Mouse (Mus musculus): ENCODE results near the gene Mapk7.

Gene Mapk7

GRCm38 (mm10) chr11:61465422-61465821, 28.8 kb downstream of the Mapk7 start:
- DNase-seq (ENCODE audit: low spot score in 2 of 2): no peak

- DNase-seq (ENCODE audit: low spot score in 2 of 2): no peak
These were observed 30.1 kb downstream of the Mapk7 start for GRCm38 (mm10) chr11:61464071-61464470.

DNA sequence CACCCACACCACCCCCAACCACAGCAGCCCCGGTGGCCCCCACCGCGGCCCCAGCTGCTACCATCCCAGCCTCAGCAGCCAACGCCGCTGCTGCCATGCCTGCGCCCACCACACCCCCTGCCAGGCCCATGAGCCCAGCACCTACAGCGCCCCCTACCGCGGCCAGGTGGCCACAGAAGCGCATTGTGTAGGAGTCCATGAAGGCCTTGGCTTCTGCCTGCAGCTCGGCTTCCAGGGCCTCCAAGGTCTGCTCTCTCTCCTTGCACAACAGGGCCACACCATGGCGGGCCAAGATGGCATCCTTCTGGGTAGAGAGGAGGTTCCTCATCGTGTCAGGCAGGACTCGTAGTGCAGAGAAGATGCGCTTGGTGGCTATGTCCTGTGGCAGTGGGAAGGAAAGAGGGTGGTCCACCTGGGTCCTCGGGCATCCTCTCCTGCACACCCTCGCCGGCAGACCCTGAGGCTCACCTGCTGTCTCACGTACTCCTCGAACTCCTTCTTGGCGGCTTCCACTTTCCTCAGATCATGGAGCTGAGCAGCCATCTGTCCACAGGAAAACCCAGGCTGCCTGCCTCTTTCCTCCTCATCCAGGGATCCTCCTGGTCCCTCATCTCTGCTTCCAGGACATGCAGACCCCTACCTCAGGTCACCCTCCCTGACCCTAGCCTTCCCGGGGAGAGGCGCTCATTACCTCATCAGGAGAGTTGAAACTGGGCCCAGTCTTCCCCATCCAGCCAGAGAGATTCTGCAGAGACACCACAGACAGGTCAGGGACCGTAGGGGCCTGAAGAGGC, 44.5 kb downstream of the Mapk7 start:
- DNase-seq (ENCODE audit: low spot score in 2 of 2): no peak

GRCm38 (mm10) chr11:61448599-61449225, 45.5 kb downstream of the Mapk7 start:
- no peak for DNase-seq (ENCODE audit: low spot score in 2 of 2)

DNA sequence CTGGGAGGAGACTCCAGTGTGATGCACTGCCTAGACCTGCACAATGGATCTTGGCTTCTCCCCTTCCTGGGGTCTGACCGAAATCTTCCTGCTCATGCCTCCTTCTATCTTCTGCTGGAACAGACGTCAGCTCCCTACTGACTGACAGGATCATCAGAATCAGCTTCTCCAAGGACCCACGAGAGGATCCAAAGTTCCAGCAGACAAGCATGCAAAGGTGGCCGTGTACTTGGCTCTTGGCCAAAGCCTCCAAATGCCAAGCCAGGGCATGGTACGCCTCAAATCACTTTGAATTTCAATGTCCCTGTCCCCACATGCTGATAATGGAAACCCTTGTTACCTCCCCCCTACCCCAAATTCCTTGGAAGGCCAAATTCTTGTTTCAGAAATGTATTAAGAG, 46.2 kb downstream of the Mapk7 start:
- no peak for DNase-seq (ENCODE audit: low spot score in 2 of 2)

DNA sequence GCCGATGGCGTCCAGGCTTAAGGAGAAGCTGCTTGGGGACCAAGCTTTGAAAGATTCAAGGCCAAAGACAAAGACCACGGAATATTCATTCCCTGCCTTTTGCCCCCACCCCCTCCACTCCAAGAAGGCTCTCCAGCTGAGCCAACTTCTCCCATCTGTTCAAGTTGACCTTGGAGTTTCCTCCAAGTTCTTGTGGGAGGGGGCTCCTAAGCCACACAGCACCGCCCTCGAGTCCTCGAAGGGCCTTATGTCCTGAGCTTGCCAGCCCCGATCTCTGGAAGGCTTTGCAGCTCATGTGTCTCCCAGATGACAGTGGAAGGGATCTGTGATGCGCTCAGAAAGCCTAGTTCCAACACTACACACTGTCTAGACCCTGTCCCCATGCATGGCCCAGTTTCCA, 46.9 kb downstream of the Mapk7 start:
- no peak for DNase-seq (ENCODE audit: low spot score in 2 of 2)

DNA sequence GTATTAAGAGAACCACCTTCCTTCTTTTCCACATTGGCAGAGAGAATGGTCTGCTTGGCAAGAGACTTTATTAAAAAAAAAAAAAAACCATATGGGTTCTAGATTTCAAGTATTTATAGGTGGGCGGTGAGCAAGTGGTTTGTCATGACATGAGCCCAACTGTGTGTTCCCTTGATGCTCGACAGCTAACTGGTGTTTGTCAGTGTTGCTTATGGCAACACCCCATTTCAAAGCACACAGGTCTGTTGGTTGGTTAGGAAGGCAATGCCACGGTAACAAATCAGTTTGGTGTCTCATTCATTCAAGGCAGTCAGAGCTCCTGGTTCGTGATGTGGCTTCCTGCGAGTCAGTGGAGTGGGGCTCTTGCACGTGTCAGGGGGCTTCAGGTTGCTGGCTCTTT, 50.4 kb downstream of the Mapk7 start:
- no peak for DNase-seq (ENCODE audit: low spot score in 2 of 2)

DNA sequence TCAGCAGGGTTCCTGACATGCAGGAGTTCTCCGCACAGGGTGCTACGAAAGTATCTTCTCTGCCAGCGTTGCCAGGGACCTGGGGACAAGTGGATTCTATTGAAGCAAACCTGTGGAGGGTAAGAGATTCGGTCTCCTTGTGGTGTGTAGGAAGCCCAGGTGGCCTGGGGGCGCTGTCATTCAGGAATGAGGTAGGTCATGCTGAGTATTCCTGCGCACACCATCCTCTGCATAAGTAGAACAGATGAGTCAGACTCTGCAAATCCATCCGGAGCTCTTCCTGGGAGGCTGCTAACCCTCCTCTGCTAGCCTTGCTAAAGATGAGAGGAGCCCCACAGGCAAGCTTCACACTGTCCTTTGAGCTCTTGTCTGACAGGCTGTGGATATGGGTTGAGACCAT, 52.5 kb downstream of the Mapk7 start:
- DNase-seq (ENCODE audit: low spot score in 2 of 2): no peak

GRCm38 (mm10) chr11:61440416-61440815, 53.8 kb downstream of the Mapk7 start:
- no peak for DNase-seq (ENCODE audit: low spot score in 2 of 2)

DNA sequence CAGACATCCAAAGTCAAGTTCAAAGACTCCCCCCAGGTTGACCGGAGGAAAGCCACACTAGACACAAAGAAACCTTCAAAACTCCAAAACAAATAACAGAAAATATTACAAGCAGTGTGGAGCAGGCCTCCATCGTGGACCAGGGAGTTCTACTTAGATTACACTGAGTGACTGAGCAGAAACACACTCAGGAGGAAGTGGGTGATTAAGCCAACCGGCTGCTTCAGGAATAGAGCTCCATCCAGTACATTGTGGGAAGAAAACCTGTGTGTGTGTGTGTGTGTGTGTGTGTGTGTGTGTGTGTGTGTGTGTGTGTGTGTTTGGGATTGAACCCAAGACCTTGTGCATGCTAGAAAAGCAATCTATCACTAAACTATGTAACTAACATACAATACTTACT, 55.0 kb downstream of the Mapk7 start:
- no peak for DNase-seq (ENCODE audit: low spot score in 2 of 2)
